ENCODE assay signal across 17 mouse cellular contexts in the genomic region with DNA sequence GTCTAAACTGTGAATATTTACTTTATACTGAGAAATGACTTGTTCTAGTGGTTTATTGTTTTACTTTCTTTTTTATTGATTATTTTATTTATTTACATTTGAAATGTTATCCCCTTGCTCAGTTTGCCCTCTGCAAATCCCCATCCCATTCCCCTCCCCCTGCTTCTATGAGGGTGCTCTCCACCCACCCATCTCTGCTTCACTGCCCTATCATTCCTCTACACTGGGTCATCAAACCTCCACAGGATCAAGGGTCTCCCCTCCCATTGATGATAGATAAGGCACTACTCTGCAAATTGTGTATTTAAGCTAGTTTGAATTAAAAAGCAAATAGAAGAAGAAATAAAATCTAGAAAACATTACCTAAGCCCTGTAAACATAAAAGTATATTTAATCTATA.
"Had no signal": no experiment of that assay in that cellular context is flagged by ENCODE, and none has a peak within 500 bp of the region (broad histone marks: within the 10 kb centered on the region; RNA-seq: fewer than 3 reads in every experiment).

No protein-coding gene starts in this region.

- H3K4me3 ChIP-seq: liver, embryonic 15.5 days; lung, embryonic 15.5 days; megakaryocyte, embryonic 14.5 days; midbrain, embryonic 13.5 days; midbrain, embryonic 15.5 days; neural tube, embryonic 12.5 days; stomach, embryonic 15.5 days had no signal

- H3K4me1 ChIP-seq: lung, embryonic 15.5 days; megakaryocyte, embryonic 14.5 days; midbrain, embryonic 13.5 days; midbrain, embryonic 15.5 days; neural tube, embryonic 12.5 days; stomach, embryonic 15.5 days had no signal

- H3K27ac ChIP-seq: liver, embryonic 15.5 days; lung, embryonic 15.5 days; macrophage; midbrain, embryonic 13.5 days; midbrain, embryonic 15.5 days; neural tube, embryonic 12.5 days; stomach, embryonic 15.5 days; stomach, postnatal 0 days had no signal

- H3K9me3 ChIP-seq: liver, embryonic 15.5 days; lung, embryonic 15.5 days; midbrain, embryonic 13.5 days; midbrain, embryonic 15.5 days; neural tube, embryonic 12.5 days; stomach, embryonic 15.5 days had no signal

- ATAC-seq: midbrain, embryonic 13.5 days; midbrain, embryonic 15.5 days had no signal

- H3K36me3 ChIP-seq: liver, embryonic 15.5 days; lung, embryonic 15.5 days; midbrain, embryonic 15.5 days; neural tube, embryonic 12.5 days; stomach, embryonic 15.5 days had no signal

- DNase-seq: lung, adult 2 months; lung, postnatal 14 days; lung, postnatal 36 days; right cerebral cortex, postnatal 14 days; thymus, adult 2 months; thymus, postnatal 25 days; thymus, postnatal 4 days had no signal

- H3K27me3 ChIP-seq: liver, embryonic 15.5 days; lung, embryonic 15.5 days; megakaryocyte, embryonic 14.5 days; midbrain, embryonic 13.5 days; midbrain, embryonic 15.5 days; neural tube, embryonic 12.5 days; stomach, embryonic 15.5 days had no signal

- H3K4me2 ChIP-seq: liver, embryonic 15.5 days; lung, embryonic 15.5 days; midbrain, embryonic 11.5 days; midbrain, embryonic 13.5 days; midbrain, embryonic 15.5 days; neural tube, embryonic 12.5 days; stomach, embryonic 15.5 days had no signal

- H3K9ac ChIP-seq: liver, embryonic 15.5 days; lung, embryonic 15.5 days; midbrain, embryonic 13.5 days; midbrain, embryonic 15.5 days; neural tube, embryonic 12.5 days; stomach, embryonic 15.5 days had no signal
